Mouse (Mus musculus) spleen, adult 2 months (tissue): ENCODE results near the gene Tmem17. TPM values are rescaled to one million over a fixed set of nuclear protein-coding genes. Genes with fewer than 3 reads are reported as not detected.

ENCODE experiments used
- DNase-seq, 2 experiments: peaks; one replicate each; pipeline versions ENCODE4 v3.0.0 to v3.0.0-alpha.2; 2012 to 2021; ENCODE audit warnings: low spot score in 2 of 2, low read depth in 1 of 2
- H3K27ac ChIP-seq: fragments of 200-500 bp; 2 replicates; pipeline ENCODE4 v1.5.1; 2012; ENCODE audit warnings: low read length, inconsistent platforms; ENCODE audit not compliant: insufficient read depth
- H3K27me3 ChIP-seq: fragments of 200-500 bp; 2 replicates; pipeline ENCODE4 v1.6.1; 2012; ENCODE audit warnings: mild to moderate bottlenecking, moderate library complexity, low read length, inconsistent platforms; ENCODE audit not compliant: control insufficient read depth, insufficient read depth
- H3K36me3 ChIP-seq: fragments of 200-500 bp; 2 replicates; pipeline ENCODE4 v1.6.1; 2012; ENCODE audit warnings: mild to moderate bottlenecking, low read length, inconsistent platforms; ENCODE audit not compliant: control insufficient read depth, insufficient read depth
- H3K4me1 ChIP-seq: fragments of 200-500 bp; 2 replicates; pipeline ENCODE4 v1.6.1; 2011; ENCODE audit warnings: inconsistent platforms; ENCODE audit not compliant: control insufficient read depth, insufficient read depth, insufficient read length
- H3K4me3 ChIP-seq: fragments of 200-500 bp; 2 replicates; pipeline ENCODE4 v1.5.1; 2011; ENCODE audit warnings: mild to moderate bottlenecking, inconsistent platforms; ENCODE audit not compliant: insufficient read depth, insufficient read length; ENCODE audit errors: extremely low read depth
- CTCF ChIP-seq: fragments of 200-500 bp; IDR thresholded peaks from 2 replicates; pipeline ENCODE4 v1.5.1; 2011; ENCODE audit warnings: mild to moderate bottlenecking, inconsistent platforms; ENCODE audit not compliant: insufficient read depth, insufficient read length, insufficient replicate concordance; ENCODE audit errors: extremely low read depth
- POLR2A ChIP-seq: fragments of 200-500 bp; IDR thresholded peaks from 2 replicates; pipeline ENCODE4 v1.6.1; 2011; ENCODE audit warnings: low read depth, low read length, inconsistent platforms
- WGBS: fragments of 180-500 bp; shearing (Covaris S2); methylation state at CpG from one replicate; pipeline ENCODE4 v1.1.7; 2018; 5-methylcytosine and 5-hydroxymethylcytosine counted together
- polyA plus RNA-seq: library from polyadenylated mRNA; depleted of rRNA; stranded (reverse); fragments of >200 nt; gene quantifications from 2 replicates; pipeline ENCODE4 v1.2.3, GENCODE M21; 2012; rRNA removed

The Tmem17 gene
- 1.1 and 1.5 TPM in 2 replicates for polyA plus RNA-seq

DNA sequence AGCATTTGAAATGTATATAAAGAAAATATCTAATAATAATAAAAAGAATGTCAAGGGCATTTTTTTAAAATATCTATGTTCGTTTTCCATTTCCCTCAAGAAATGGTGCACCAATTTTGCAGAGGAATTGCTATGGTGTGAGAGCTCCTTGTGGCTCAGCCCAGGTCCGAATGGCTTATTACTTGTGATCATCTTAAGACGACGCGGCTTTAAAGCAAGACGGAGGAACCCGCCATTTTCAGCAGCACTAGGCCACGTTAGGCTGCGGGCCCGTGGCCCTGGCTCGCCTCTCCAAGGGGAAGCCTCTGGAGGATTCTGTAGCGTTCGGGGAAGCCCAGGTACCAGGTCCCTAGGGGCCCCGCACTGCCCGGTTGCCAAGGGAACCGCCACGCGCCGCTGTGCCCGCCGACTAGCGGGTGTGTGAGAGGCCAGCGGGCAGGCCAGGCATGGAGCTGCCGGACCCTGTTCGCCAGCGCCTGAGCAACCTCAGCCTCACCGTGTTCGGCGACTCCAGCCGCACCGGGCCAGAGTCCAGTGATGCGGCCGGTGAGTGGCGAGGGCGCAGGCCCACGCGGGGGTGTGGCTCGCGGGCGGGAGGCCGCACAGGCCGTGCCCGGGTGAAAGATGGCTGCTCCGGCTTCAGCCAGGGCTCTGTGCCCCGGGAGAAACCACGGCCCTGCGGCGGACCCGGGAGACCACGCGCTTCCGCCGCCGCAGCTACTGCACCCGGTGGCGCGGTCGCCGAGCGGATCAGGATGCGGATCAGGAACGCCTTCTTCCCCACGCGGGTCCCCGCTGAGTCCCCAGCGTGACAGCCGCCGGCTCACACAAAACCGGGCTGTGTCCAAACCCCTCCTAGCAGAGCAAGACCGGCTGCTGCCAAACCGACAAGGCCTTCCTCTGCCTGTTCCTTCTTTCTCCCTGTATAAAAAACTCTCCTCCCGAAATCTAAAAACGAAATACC is at the start of gene Tmem17:
Gene Tmem17 (plus strand): TSS at position 51 of the 964 bp plus-strand sequence.
- 2% methylated on average over 73 of the region's 73 CpGs for WGBS
- Histone ChIP-seq H3K4me3 (peak within 1 kb of the TSS; percentile 89), H3K4me1 (no peaks in the 10 kb centered on the region), H3K27me3 (no peaks in the 10 kb centered on the region), H3K27ac (peak within 1 kb of the TSS; percentile 72), H3K36me3 (no peaks in the 10 kb centered on the region)
- TF ChIP-seq POLR2A (no peak), CTCF (no peak)
- DNase-seq, result peak; percentile 57 to 79

DNA sequence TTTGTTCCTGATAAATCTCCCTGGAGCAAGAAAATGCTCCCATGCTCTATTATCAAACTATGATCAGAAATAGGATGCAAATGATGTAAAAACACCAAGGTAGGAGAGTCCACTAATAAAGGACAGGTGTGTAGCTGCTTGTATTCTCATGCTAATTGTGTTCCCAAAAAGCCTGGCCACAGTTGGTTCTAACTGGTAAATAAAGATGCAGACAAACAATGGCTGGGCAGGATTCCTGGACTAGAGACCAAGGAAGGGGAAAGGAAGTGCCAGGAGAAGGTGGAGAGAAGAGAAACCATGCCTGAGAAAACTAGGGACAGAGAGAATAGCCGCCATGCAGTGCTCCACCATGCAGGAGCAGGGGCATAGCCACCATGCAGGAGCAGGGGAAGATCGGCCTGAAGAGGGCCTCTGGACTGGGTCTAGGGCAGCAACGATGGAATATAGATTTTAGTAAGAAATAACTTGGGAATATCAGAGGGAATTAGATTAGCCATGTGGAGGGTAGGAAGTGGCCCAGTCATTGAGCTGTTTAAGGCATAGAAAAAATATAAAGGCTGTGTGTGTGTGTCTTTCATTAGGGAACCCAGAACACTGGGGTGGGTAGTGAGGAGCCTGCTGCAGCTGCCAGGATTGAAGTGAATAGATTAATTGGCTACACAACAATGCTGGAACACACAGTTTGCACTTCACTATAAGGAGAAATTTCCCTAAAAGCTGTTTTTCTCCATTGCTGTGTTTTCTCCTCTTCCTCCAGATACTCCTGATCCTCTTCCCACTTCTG is 31.9 kb upstream of the Tmem17 start:
- Histone ChIP-seq H3K4me1 (no peaks in the 10 kb centered on the region), H3K36me3 (no peaks in the 10 kb centered on the region), H3K27ac (no peak overlapping the region), H3K4me3 (no peak overlapping the region), H3K27me3 (no peaks in the 10 kb centered on the region)
- no peak for TF ChIP-seq CTCF
- TF ChIP-seq POLR2A, result no peak
- WGBS, result 84% methylated on average over 3 of the region's 3 CpGs
- DNase-seq, result no peak

DNA sequence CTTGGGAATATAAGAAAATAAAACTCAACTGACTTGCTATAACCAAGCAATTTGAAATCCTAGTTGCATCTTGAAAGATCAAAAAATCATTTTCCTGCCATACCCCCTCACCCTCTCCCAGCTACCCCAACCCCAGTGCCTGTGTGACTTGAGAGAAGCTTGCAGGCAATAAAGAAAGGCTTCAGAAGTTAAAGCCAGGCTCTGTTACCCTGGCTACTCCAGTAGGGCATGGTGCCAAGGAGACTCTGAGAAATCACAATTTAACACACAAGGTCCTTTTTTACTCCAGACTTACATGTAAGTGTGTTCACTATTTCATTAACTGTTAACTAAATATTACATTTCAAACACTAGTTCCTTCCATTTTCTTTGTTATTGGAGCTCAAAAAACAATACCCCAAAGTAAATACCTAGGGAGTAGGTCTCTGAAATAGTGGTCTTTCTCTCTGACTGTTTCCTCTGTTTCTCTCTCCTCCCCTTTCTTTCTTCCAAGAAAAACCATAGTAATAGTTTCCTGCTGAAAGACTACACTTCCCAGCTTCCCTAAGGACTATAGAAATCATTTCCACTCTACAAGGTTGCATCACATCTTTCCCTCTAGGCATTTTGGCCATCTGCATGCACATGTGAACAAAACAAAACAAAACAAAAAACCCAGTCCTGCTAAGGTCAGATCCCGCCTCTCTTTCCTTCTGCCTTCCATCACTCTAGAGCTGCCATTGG is 30.1 kb upstream of the Tmem17 start:
- no peaks in the 10 kb centered on the region for H3K27me3 ChIP-seq
- DNase-seq, result no peak
- no peak overlapping the region for H3K27ac ChIP-seq
- TF ChIP-seq CTCF (no peak), POLR2A (no peak)
- no peaks in the 10 kb centered on the region for H3K36me3 ChIP-seq
- WGBS, result 100% methylated on average over 1 of the region's 1 CpGs
- no peak overlapping the region for H3K4me3 ChIP-seq
- no peaks in the 10 kb centered on the region for H3K4me1 ChIP-seq

DNA sequence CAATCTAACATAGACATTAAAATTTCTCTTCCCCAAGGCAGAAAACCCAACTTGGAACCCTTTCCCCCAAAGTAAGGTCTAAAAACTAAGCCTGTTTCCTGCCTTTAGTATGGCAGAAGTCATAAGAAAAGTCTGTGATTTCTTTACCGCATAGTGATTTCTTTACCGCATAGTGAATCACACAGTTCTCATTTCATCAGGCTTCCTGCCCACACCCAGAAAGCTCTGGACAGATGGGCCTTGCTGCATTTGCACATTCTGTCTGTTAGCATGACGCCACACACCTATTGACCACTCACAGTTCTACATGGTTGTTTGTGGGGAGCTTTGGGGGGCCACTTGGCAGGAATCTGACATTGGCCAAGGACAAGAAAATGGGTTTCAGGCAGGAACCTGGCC is 29.5 kb upstream of the Tmem17 start:
- Histone ChIP-seq H3K27me3 (no peaks in the 10 kb centered on the region), H3K27ac (no peak overlapping the region), H3K36me3 (no peaks in the 10 kb centered on the region), H3K4me1 (no peaks in the 10 kb centered on the region), H3K4me3 (no peak overlapping the region)
- no peak for TF ChIP-seq POLR2A
- TF ChIP-seq CTCF, result no peak
- 95% methylated on average over 3 of the region's 3 CpGs for WGBS
- DNase-seq, result no peak

DNA sequence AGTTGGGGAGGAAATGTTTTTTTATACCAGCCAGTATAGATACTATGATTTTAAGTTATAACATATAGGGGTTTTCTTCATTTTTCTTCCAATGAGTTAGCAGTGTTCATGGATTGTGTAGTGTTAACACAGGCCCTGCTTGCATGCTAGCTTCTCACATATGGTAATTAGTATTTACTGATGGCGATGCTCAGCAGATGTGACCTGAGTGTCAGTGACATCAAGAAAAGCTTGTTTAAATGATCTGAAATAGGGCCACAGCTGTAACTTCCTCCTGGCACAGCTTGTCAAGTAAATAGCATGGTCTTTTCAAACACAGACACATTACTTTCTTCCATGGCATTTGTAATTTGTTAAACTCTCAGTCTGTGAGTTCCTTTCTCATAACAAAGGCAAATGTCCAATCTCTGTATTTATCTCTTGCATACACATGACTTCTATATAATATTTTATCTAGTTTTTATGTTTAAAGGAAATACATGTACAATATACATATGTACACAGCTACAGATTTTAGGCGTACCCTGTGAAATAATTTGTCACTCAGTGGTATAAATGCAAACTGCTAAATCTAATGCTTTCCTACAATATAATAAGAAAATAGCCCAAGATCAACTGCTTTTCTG is 18.1 kb upstream of the Tmem17 start:
- DNase-seq, result no peak
- WGBS, result 93% methylated on average over 2 of the region's 2 CpGs
- no peaks in the 10 kb centered on the region for H3K4me1 ChIP-seq
- H3K27ac ChIP-seq, result no peak overlapping the region
- H3K27me3 ChIP-seq, result no peaks in the 10 kb centered on the region
- no peaks in the 10 kb centered on the region for H3K36me3 ChIP-seq
- no peak overlapping the region for H3K4me3 ChIP-seq
- TF ChIP-seq CTCF, result no peak
- TF ChIP-seq POLR2A, result no peak

DNA sequence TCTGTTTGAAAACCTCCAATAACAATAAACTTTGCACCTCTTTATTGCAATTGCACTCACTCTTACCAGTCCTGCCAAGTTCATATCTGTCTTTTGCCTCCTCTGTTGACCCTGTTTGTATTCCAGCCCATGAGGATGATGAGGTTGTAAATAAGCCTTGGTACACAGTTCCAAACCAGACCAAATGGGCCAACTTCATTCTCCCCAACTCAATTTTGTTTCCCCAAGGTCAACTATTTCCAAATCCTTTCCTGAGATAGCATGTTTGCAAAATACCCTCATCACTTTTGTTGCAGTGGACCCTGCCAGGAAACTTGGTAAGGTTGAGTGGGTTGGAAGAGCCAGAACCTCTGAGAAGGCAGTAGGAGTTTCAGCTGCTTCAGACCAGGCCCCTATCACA is 16.9 kb upstream of the Tmem17 start:
- DNase-seq, result no peak
- no peak for TF ChIP-seq POLR2A
- TF ChIP-seq CTCF, result no peak
- no peaks in the 10 kb centered on the region for H3K4me1 ChIP-seq
- H3K27me3 ChIP-seq, result no peaks in the 10 kb centered on the region
- no peak overlapping the region for H3K4me3 ChIP-seq
- H3K27ac ChIP-seq, result no peak overlapping the region
- H3K36me3 ChIP-seq, result no peaks in the 10 kb centered on the region
